In genomic region chr1:126744631-126745305, GRCm38 (mm10) we compare ENCODE assay signal across 15 mouse cellular contexts.
DNase-seq lines count a peak whose midpoint lies in the region; ATAC-seq and TF ChIP-seq lines count a peak whose summit lies in the region.
"Had no signal": no experiment of that assay in that cellular context is flagged by ENCODE, and none has a peak within 500 bp of the region (broad histone marks: within the 10 kb centered on the region; RNA-seq: fewer than 3 reads in every experiment).

No protein-coding gene starts in this region.

- peaks cover 12% of the 10 kb centered on the region; the same call in 1 of the 2 replicates for H3K4me1 ChIP-seq in forebrain, embryonic 14.5 days (ENCODE audit: control insufficient read depth, insufficient read depth, low read length)
- H3K4me1 ChIP-seq in forebrain, postnatal 0 days (ENCODE audit: insufficient read depth), result no peaks in the 10 kb centered on the region
- H3K4me1 ChIP-seq in midbrain, embryonic 12.5 days, result peaks cover 13% of the 10 kb centered on the region
- peaks cover 3% of the 10 kb centered on the region; the same call in 1 of the 2 replicates for H3K4me1 ChIP-seq in midbrain, embryonic 16.5 days (ENCODE audit: control insufficient read depth, insufficient read depth, low read length)
- H3K4me1 ChIP-seq in hindbrain, postnatal 0 days (ENCODE audit: insufficient read depth, low read length), result no peaks in the 10 kb centered on the region
- H3K4me1 ChIP-seq: heart, embryonic 12.5 days had no signal

- TF ChIP-seq CTCF in forebrain, postnatal 0 days (IDR thresholded peaks at IDR 0.05; ENCODE audit: low read depth), result no peak
- TF ChIP-seq CTCF in hindbrain, postnatal 0 days (IDR thresholded peaks at IDR 0.05; ENCODE audit: low read depth), result no peak

- H3K27ac ChIP-seq in forebrain, embryonic 14.5 days (ENCODE audit: low read depth, low read length), result no peak overlapping the region
- H3K27ac ChIP-seq in forebrain, postnatal 0 days (ENCODE audit: low read depth, low read length), result no peak overlapping the region
- peak overlapping the region; percentile 72; the same call in 1 of the 2 replicates for H3K27ac ChIP-seq in midbrain, embryonic 12.5 days (replicated peaks)
- H3K27ac ChIP-seq in midbrain, embryonic 16.5 days (ENCODE audit: low read length), result no peak overlapping the region
- H3K27ac ChIP-seq in hindbrain, postnatal 0 days, result no peak overlapping the region

- H3K4me3 ChIP-seq in forebrain, embryonic 14.5 days (ENCODE audit: low read depth, low read length), result no peak overlapping the region
- no peak overlapping the region for H3K4me3 ChIP-seq in forebrain, postnatal 0 days (ENCODE audit: low read depth, low read length)
- H3K4me3 ChIP-seq in midbrain, embryonic 12.5 days, result no peak overlapping the region
- H3K4me3 ChIP-seq in midbrain, embryonic 16.5 days (ENCODE audit: low read depth, low read length), result no peak overlapping the region
- H3K4me3 ChIP-seq in hindbrain, postnatal 0 days (ENCODE audit: low read length), result no peak overlapping the region
- H3K4me3 ChIP-seq: heart, embryonic 12.5 days had no signal

- no peaks in the 10 kb centered on the region for H3K9me3 ChIP-seq in forebrain, embryonic 14.5 days (replicated peaks; ENCODE audit: control insufficient read depth, low read length)
- no peaks in the 10 kb centered on the region for H3K9me3 ChIP-seq in forebrain, postnatal 0 days (ENCODE audit: low read length)
- H3K9me3 ChIP-seq in midbrain, embryonic 12.5 days, result no peaks in the 10 kb centered on the region
- H3K9me3 ChIP-seq in midbrain, embryonic 16.5 days (replicated peaks; ENCODE audit: control insufficient read depth, low read length, poor library complexity, severe bottlenecking), result no peaks in the 10 kb centered on the region
- H3K9me3 ChIP-seq in hindbrain, postnatal 0 days (ENCODE audit: low read length), result no peaks in the 10 kb centered on the region
- H3K9me3 ChIP-seq: heart, embryonic 12.5 days had no signal

- no peak overlapping the region for H3K9ac ChIP-seq in forebrain, embryonic 14.5 days (ENCODE audit: low read length)
- no peak overlapping the region for H3K9ac ChIP-seq in forebrain, postnatal 0 days
- no peak overlapping the region for H3K9ac ChIP-seq in midbrain, embryonic 12.5 days (replicated peaks)
- H3K9ac ChIP-seq in midbrain, embryonic 16.5 days (ENCODE audit: low read depth, low read length), result no peak overlapping the region
- H3K9ac ChIP-seq in hindbrain, postnatal 0 days (replicated peaks; ENCODE audit: low read length), result no peak overlapping the region
- H3K9ac ChIP-seq: heart, embryonic 12.5 days had no signal

- H3K4me2 ChIP-seq in forebrain, embryonic 14.5 days (ENCODE audit: low read length), result no peak overlapping the region
- no peak overlapping the region for H3K4me2 ChIP-seq in forebrain, postnatal 0 days (ENCODE audit: low read depth)
- no peak overlapping the region for H3K4me2 ChIP-seq in midbrain, embryonic 12.5 days (replicated peaks)
- H3K4me2 ChIP-seq in midbrain, embryonic 16.5 days (ENCODE audit: low read length), result no peak overlapping the region
- no peak overlapping the region for H3K4me2 ChIP-seq in hindbrain, postnatal 0 days (ENCODE audit: low read depth, low read length)
- H3K4me2 ChIP-seq: heart, embryonic 12.5 days had no signal

- no peaks in the 10 kb centered on the region for H3K27me3 ChIP-seq in forebrain, embryonic 14.5 days (replicated peaks; ENCODE audit: control insufficient read depth, insufficient read depth, low read length)
- H3K27me3 ChIP-seq in forebrain, postnatal 0 days (ENCODE audit: insufficient read depth, low read length), result no peaks in the 10 kb centered on the region
- peaks cover 6% of the 10 kb centered on the region; the same call in 1 of the 2 replicates for H3K27me3 ChIP-seq in midbrain, embryonic 12.5 days
- no peaks in the 10 kb centered on the region for H3K27me3 ChIP-seq in midbrain, embryonic 16.5 days (ENCODE audit: control insufficient read depth, insufficient read depth, low read depth, low read length)
- H3K27me3 ChIP-seq in hindbrain, postnatal 0 days (ENCODE audit: insufficient read depth, low read length), result no peaks in the 10 kb centered on the region
- H3K27me3 ChIP-seq: heart, embryonic 12.5 days had no signal

- ATAC-seq in forebrain, embryonic 14.5 days, result peak; percentile 25; the same call in 1 of the 2 replicates
- no peak for ATAC-seq in forebrain, postnatal 0 days
- ATAC-seq in midbrain, embryonic 12.5 days (ENCODE audit: low FRiP score, low read depth), result peak; percentile 39; the same call in 1 of the 2 replicates
- ATAC-seq in midbrain, embryonic 16.5 days, result no peak
- peak; percentile 53; the same call in 1 of the 2 replicates for ATAC-seq in hindbrain, postnatal 0 days
- ATAC-seq: intestine, embryonic 16.5 days had no signal

- whole genome bisulfite sequencing in forebrain, embryonic 14.5 days, result 48% methylated on average over 14 of the region's 14 CpGs
- WGBS in forebrain, postnatal 0 days, result 56% methylated on average over 14 of the region's 14 CpGs
- 45% methylated on average over 14 of the region's 14 CpGs for WGBS in midbrain, embryonic 12.5 days
- 49% methylated on average over 14 of the region's 14 CpGs for WGBS in midbrain, embryonic 16.5 days
- 48% methylated on average over 14 of the region's 14 CpGs for WGBS in hindbrain, postnatal 0 days

- DNase-seq in forebrain, embryonic 14.5 days (ENCODE audit: low spot score), result no peak
- DNase-seq in forebrain, postnatal 0 days, result no peak
- DNase-seq in hindbrain, postnatal 0 days (ENCODE audit: low spot score), result peak; percentile 13
- no peak for DNase-seq in frontal cortex, postnatal 36 days (ENCODE audit: low spot score in 2 of 2)
- no peak for DNase-seq in adrenal gland, postnatal 10 days
- DNase-seq: cerebellum, adult 8-10 months; kidney, postnatal 36 days; liver; lung, postnatal 10 days; right cerebral cortex, postnatal 25 days; thymus, postnatal 4 days had no signal

- H3K36me3 ChIP-seq in forebrain, embryonic 14.5 days (ENCODE audit: control insufficient read depth, insufficient read depth, low read length), result no peaks in the 10 kb centered on the region
- no peaks in the 10 kb centered on the region for H3K36me3 ChIP-seq in forebrain, postnatal 0 days (ENCODE audit: insufficient read depth)
- H3K36me3 ChIP-seq in midbrain, embryonic 12.5 days, result no peaks in the 10 kb centered on the region
- H3K36me3 ChIP-seq in midbrain, embryonic 16.5 days (ENCODE audit: control insufficient read depth, insufficient read depth, low read length), result no peaks in the 10 kb centered on the region
- no peaks in the 10 kb centered on the region for H3K36me3 ChIP-seq in hindbrain, postnatal 0 days (ENCODE audit: insufficient read depth, low read length)
- H3K36me3 ChIP-seq: heart, embryonic 12.5 days had no signal

Comparison
In these comparisons a context has a peak if more than half of its experiments do, and no peak if none do; other contexts are left out.
1. ATAC-seq: peak in forebrain, embryonic 14.5 days (single experiment), midbrain, embryonic 12.5 days (single experiment) and hindbrain, postnatal 0 days (single experiment); none in forebrain, postnatal 0 days (single experiment) and midbrain, embryonic 16.5 days (single experiment).